Mouse (Mus musculus): ENCODE data around the gene Usp37.

Gene Usp37

GRCm38 (mm10) chr1:74460273-74460672, 83.8 kb downstream of the Usp37 start:
- DNase-seq (ENCODE audit: low spot score in 2 of 2): peak in 1 of 2 experiments; percentile 29

GRCm38 (mm10) chr1:74452611-74453045, 91.5 kb downstream of the Usp37 start:
- DNase-seq (ENCODE audit: low spot score in 2 of 2): no peak

DNA sequence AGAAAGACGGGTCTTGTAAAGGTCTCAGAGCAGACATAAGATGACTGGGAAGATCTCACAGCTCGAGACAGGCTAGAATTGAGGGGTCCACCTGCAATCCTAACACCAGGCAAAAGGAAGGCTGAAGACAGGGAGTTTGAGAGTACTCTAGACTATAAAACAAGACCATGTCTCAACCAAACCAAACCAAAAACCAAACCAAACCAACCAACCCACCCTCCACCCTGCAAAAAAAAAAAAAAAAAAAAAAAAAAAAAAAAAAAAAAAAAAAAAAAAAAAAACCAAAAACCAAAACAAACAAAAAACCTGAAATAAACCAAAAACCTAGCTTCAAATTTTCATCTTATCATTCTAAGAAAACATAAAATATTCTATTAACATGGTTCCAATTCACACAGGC, 99.5 kb downstream of the Usp37 start:
- DNase-seq (ENCODE audit: low spot score in 2 of 2): no peak

DNA sequence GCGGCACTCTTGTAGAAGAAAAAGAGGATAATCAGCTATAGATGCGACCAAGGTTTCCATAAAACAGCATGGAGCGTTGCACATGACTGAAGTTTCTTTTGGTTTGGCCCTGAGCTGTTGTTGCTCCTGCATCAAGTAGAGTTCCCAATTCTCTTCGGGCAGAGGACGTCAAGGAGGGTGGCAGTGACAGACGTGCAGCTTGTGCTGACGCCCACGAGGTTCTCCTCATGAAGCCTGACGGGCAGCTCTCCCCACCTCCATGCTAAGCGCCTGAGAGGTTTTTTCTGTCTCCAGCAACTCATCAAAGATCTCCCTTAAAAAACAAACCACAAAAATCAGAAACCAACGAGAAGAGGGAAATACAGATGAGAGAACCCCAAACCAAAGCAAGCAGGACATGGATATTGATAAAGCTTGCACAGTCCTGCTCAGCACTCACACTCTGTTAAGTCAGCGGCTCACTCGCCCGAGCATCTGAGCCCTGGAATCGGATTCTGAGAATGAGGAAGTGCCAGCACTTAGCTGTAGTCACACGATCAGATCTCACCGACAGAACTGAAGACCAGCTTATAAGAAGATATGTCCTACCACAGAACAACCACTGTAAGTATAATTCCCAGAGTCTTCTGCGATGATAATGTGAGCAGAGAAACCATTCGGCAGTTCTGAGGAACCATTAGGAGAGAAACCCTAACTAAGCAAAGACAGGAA, 104.8 kb downstream of the Usp37 start:
- no peak for DNase-seq (ENCODE audit: low spot score in 2 of 2)

- no peak for DNase-seq (ENCODE audit: low spot score in 2 of 2)
Measured at GRCm38 (mm10) chr1:74437702-74438427, 106.2 kb downstream of the Usp37 start.

GRCm38 (mm10) chr1:74435563-74435962, 108.5 kb downstream of the Usp37 start:
- DNase-seq (ENCODE audit: low spot score in 2 of 2): no peak

GRCm38 (mm10) chr1:74434596-74434995, 109.5 kb downstream of the Usp37 start:
- DNase-seq (ENCODE audit: low spot score in 2 of 2): no peak

GRCm38 (mm10) chr1:74433220-74433619, 110.9 kb downstream of the Usp37 start:
- DNase-seq (ENCODE audit: low spot score in 2 of 2): no peak

- DNase-seq (ENCODE audit: low spot score in 2 of 2): no peak
Measured at GRCm38 (mm10) chr1:74425845-74426244, 118.2 kb downstream of the Usp37 start.

DNA sequence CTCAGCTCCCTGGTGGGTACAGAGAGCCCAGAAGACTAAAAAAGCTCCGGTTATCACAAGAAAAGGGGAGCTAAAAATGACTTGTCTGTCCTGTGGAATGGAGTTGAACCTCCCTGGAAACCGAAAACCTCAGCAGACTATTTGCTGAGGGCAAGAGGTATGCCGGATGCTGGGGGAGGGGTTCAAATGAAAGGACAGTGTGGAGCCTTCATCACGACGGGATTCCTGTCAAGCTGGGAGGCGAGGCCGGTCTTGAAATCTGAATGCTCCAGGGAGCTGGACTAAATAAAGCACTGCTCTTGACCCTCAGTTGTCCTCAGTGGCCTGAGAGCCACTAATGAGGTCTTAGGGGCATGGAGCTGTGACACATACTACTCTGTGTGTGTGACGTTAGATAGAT, 120.9 kb downstream of the Usp37 start:
- no peak for DNase-seq (ENCODE audit: low spot score in 2 of 2)

DNA sequence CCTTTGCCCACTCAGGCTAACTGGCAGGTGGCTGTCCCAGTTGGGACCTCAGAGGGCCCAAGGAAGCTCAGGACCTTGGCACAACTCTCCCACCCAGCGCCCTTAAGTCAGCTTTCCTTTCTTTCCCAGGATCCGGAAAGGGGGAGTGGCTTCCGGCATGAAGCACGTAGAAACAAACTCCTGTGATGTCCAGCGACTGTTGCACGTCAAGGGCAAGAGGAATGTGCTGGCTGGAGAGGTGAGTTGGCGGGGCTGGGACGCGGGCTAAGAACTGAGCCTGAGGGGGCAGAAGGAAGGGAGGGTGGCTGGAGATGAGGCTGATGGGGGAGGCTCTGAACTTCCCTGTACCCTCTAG, 124.7 kb downstream of the Usp37 start:
- DNase-seq (ENCODE audit: low spot score in 2 of 2): no peak

GRCm38 (mm10) chr1:74418747-74419439, 125.2 kb downstream of the Usp37 start:
- no peak for DNase-seq (ENCODE audit: low spot score in 2 of 2)

GRCm38 (mm10) chr1:74415143-74415542, 128.9 kb downstream of the Usp37 start:
- DNase-seq (ENCODE audit: low spot score in 2 of 2): no peak

DNA sequence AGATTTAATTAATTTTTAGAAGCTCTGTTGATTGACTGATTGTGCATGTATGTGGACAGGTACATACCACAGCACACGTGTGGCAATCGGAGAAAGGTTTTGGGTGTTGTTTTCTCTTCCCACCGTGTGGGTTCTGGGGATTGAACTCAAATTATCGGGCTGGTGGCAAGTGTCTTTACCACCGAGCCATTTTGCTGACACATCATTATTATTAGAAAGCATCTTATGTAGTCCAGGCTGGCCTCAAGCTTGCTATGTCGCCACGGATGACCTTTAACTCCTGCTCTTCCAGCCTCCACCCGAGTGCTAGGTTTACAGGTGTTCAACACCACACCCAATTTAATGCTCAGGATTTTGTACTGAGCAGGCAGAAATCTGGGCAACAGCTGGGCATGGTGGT, 131.4 kb downstream of the Usp37 start:
- no peak for DNase-seq (ENCODE audit: low spot score in 2 of 2)

DNA sequence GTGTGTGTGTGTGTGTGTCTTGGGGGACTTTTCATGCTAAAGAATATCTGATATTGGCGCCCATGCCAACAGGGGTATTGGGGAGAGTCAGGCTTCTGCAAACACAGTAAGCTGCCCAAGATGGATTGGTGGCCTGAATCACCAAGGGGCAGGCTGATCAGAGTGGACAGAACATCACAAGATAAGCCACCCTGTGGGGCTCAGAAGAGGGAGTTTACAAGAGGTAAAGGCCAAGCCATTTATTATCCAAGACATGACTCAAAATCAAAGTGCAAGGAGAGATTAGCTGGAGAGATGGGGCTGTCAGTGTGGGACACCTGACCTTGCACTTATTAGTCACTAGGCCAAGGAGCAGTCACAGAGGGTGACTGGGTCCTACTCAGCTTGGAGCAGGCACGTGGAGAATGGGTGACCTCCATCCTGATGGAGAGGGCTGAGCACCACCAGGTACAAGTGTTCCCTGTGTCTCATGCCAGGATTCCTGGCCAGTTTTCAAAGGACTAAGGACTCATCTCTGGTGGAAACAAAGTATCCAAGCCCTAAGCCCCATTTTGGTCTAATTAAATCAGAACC, 132.2 kb downstream of the Usp37 start:
- DNase-seq (ENCODE audit: low spot score in 2 of 2): no peak

DNA sequence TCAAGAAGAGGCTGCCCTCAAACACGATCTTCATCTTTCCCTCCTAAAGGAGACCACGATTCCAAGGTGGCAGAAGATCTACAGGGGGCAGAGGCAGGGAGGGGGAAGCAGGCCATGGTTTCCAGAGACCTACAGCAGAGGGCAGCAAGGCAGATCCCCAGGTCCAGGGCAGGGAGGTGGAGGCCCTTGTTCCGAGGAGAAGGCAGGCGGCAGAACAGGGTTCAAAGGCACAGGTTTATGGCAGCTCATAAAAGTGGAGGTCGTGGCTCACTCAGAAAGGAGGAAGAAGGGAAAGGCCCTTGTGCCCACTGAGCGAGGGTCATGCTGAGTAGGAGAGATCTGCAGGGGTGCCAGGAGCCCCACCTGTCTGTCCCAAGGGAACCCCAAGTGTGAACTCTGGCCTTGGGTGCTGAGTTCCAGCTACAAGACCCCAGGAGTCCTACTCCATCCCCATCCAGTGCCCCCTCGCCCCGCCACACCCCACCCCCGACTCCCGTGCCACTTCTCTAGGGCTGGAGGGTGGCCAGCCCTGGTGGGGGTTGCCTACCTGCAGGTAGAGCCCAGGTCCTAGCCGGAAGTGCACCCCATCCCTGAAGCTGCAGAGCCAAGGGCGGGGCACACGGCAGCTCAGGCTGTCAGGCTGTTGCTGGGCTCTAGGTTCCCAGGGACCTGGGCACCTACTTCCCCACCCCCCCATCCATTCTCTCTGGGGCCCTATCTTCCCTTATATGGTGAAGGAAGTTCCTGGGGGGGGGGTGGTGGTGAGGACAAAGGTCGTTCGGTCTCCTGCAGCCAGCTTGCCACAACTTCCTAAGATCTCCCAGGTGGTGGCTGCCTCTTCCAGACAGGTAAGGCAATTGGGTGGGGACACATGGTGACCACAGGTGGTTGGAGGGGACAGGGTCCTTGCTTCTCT, 135.2 kb downstream of the Usp37 start, which contains the start of gene Vil1:
Gene Vil1, plus strand, starts transcription at position 788 of the 916 bp plus-strand sequence.
- no peak for DNase-seq (ENCODE audit: low spot score in 2 of 2)

DNA sequence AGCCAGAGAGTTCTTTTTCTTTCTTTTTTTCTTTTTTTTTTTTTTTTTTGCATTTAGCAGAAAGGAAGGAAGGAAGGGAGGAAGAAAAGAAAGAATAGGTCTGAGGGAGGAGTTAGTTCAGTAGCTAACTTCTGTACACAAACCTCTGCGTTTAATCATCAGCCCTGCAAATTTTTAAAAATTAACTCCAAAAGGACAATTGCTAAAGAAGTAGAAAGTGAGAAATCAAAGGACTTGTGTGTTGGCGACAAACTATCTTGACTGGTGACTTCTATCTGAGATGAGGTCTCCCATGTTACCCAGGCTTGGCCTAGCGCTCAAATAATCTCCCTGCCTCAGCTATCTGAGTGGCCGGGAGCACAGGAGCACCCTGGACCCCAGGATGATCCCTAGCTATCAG, 139.9 kb downstream of the Usp37 start:
- no peak for DNase-seq (ENCODE audit: low spot score in 2 of 2)

GRCm38 (mm10) chr1:74401015-74401702, 142.9 kb downstream of the Usp37 start:
- no peak for DNase-seq (ENCODE audit: low spot score in 2 of 2)

- DNase-seq (ENCODE audit: low spot score in 2 of 2): no peak
Measured at GRCm38 (mm10) chr1:74400531-74400930, 143.6 kb downstream of the Usp37 start.

DNA sequence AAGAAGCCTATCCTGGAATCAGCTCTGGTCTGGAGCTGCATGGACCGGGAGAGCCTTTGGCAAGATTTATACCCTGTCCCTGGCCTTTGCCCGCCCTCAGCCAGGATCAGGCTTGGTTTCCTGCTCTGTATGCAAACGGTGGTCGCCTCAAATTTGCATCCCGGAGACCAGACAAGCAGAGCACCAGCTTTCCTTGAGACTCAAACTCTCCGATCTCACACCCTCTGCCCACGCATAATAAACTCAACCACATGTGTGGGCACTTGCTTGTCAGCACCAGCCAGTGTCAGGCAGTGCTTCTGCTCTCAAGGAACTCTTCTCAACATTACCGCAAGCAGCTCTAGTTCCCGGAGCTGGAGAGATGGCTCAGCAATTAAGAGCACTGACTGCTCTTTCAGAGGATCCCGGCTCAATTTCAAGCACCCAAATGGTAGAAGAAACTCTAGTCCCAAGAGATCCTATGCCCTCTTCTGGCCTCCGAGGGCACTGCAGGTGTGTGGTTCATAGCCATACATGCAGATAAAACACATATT, 146.1 kb downstream of the Usp37 start:
- peak in 1 of 2 experiments; percentile 73 for DNase-seq (ENCODE audit: low spot score in 2 of 2)

All from cerebellum, postnatal 4 days (tissue).